Mouse (Mus musculus) bone marrow, adult 2 months (tissue): ENCODE measurements at regions not wholly inside any gene's neighbourhood (a gene's known extent, or its start where the extent isn't known, plus 50 kb on each side); places are given as distances from the start of the nearest gene placed in this dataset.

ENCODE experiments used
- CTCF ChIP-seq: fragments of 200-500 bp; IDR thresholded peaks from 2 replicates; pipeline ENCODE4 v1.5.1; 2011; ENCODE audit warnings: low read length, control low read depth; ENCODE audit not compliant: control insufficient read depth, insufficient read depth
- POLR2A ChIP-seq: fragments of 200-500 bp; IDR thresholded peaks from 2 replicates; pipeline ENCODE4 v1.6.1; 2011; ENCODE audit warnings: low read depth, mild to moderate bottlenecking, control low read depth, low read length, borderline replicate concordance; ENCODE audit not compliant: control insufficient read depth

GRCm38 (mm10) chr7:39857301-39857700 lies 339.7 kb downstream of the Zfp619 start:
- TF ChIP-seq CTCF = no peak
- TF ChIP-seq POLR2A = no peak
